Mouse (Mus musculus) urinary bladder, postnatal 10 days (tissue): ENCODE measurements around the gene Sh3bgrl3.

Experiments used
- DNase-seq: peaks from one replicate; pipeline ENCODE4 v3.0.0; 2022; ENCODE audit warnings: low spot score

Sh3bgrl3 gene

GRCm38 (mm10) chr4:134110653-134111052 is 17.9 kb downstream of the Sh3bgrl3 start:
- DNase-seq, result no peak

- DNase-seq, result no peak
Observed at GRCm38 (mm10) chr4:134108196-134108595, 20.4 kb downstream of the Sh3bgrl3 start.

- no peak for DNase-seq
Observed at GRCm38 (mm10) chr4:134107730-134108129, 20.9 kb downstream of the Sh3bgrl3 start.

- no peak for DNase-seq
Observed at GRCm38 (mm10) chr4:134106105-134106504, 22.5 kb downstream of the Sh3bgrl3 start.

- DNase-seq, result no peak
Observed at GRCm38 (mm10) chr4:134102742-134103119, 25.9 kb downstream of the Sh3bgrl3 start.

GRCm38 (mm10) chr4:134101979-134102741 is 26.4 kb downstream of the Sh3bgrl3 start, which contains the start of gene Ubxn11:
TSS of gene Ubxn11 (plus strand) at chr4:134102570.
- DNase-seq, result peak; percentile 45

- no peak for DNase-seq
Observed at GRCm38 (mm10) chr4:134100245-134100644, 28.3 kb downstream of the Sh3bgrl3 start.

- no peak for DNase-seq
Observed at GRCm38 (mm10) chr4:134098628-134099027, 30.0 kb downstream of the Sh3bgrl3 start.

GRCm38 (mm10) chr4:134097015-134097608 is 31.5 kb downstream of the Sh3bgrl3 start:
- no peak for DNase-seq

- no peak for DNase-seq
Observed at GRCm38 (mm10) chr4:134096120-134096519, 32.5 kb downstream of the Sh3bgrl3 start.

GRCm38 (mm10) chr4:134094923-134095547 is 33.6 kb downstream of the Sh3bgrl3 start, which contains the start of gene Cd52:
TSS of gene Cd52 (minus strand) at chr4:134095082.
- DNase-seq, result no peak

- DNase-seq, result no peak
Observed at GRCm38 (mm10) chr4:134094004-134094564, 34.5 kb downstream of the Sh3bgrl3 start.

GRCm38 (mm10) chr4:134092382-134093288 is 36.0 kb downstream of the Sh3bgrl3 start:
- no peak for DNase-seq

GRCm38 (mm10) chr4:134091225-134091529 is 37.4 kb downstream of the Sh3bgrl3 start:
- no peak for DNase-seq

- no peak for DNase-seq
Observed at GRCm38 (mm10) chr4:134090521-134091224, 37.9 kb downstream of the Sh3bgrl3 start.

- DNase-seq, result no peak
Observed at GRCm38 (mm10) chr4:134089029-134089428, 39.6 kb downstream of the Sh3bgrl3 start.

- DNase-seq, result no peak
Observed at GRCm38 (mm10) chr4:134087412-134087811, 41.2 kb downstream of the Sh3bgrl3 start.

GRCm38 (mm10) chr4:134084999-134085398 is 43.6 kb downstream of the Sh3bgrl3 start:
- DNase-seq, result no peak

GRCm38 (mm10) chr4:134082460-134082859 is 46.1 kb downstream of the Sh3bgrl3 start:
- DNase-seq, result no peak

GRCm38 (mm10) chr4:134081730-134082386 is 46.7 kb downstream of the Sh3bgrl3 start:
- no peak for DNase-seq

GRCm38 (mm10) chr4:134080674-134081073 is 47.9 kb downstream of the Sh3bgrl3 start:
- DNase-seq, result no peak
